Mouse (Mus musculus) hematopoietic stem cell, adult 5-6 weeks (primary cell): ENCODE data around the gene Col7a1. TPM values are rescaled to one million over a fixed set of nuclear protein-coding genes. Genes with fewer than 3 reads are reported as not detected.

Experiments
- ATAC-seq, 2 experiments: fragments of 125-278 bp in 1 of 2; replicated peaks in 1 of 2; 2 replicates each; pipeline ENCODE4 v1.8.0; 2016 to 2017; ENCODE audit warnings: inconsistent platforms in 2 of 2, mild to moderate bottlenecking in 2 of 2, moderate number of reproducible peaks in 2 of 2, low read depth in 1 of 2, moderate TSS enrichment in 1 of 2; ENCODE audit not compliant: low FRiP score in 2 of 2, poor library complexity in 2 of 2, severe bottlenecking in 2 of 2, insufficient read depth in 1 of 2, low TSS enrichment in 1 of 2
- total RNA-seq: library from RNA; stranded (forward); fragments of 172-1452, 232-1000 nt; gene quantifications from 2 replicates; pipeline ENCODE4 v1.2.3, GENCODE M21; 2017

Gene Col7a1
- total RNA-seq, 1 experiment from 2014 or later = not detected

GRCm38 (mm10) chr9:109007025-109007780 is 53.8 kb downstream of the Col7a1 start:
- ATAC-seq = no peak

- no peak for ATAC-seq
These were observed 54.7 kb downstream of the Col7a1 start for GRCm38 (mm10) chr9:109008081-109008480.

GRCm38 (mm10) chr9:109008994-109009635 is 55.7 kb downstream of the Col7a1 start:
- no peak for ATAC-seq

GRCm38 (mm10) chr9:109009636-109010315 is 56.4 kb downstream of the Col7a1 start:
- peak; percentile 99 for ATAC-seq

- 0 out of 4 replicates have a peak, but pooled peaks have one; percentile 17 to 18 for ATAC-seq
These were observed 56.9 kb downstream of the Col7a1 start for GRCm38 (mm10) chr9:109010316-109010690.

- no peak for ATAC-seq
These were observed 62.0 kb downstream of the Col7a1 start for GRCm38 (mm10) chr9:109015397-109015796.

- ATAC-seq = peak in 1 of 2 experiments; percentile 38; a peak in 1 of 4 replicates
These were observed 63.7 kb downstream of the Col7a1 start for GRCm38 (mm10) chr9:109016973-109017604.

GRCm38 (mm10) chr9:109021428-109021827 is 68.0 kb downstream of the Col7a1 start:
- ATAC-seq = peak; percentile 47 to 50; a peak in 3 of 4 replicates

- peak; percentile 77 to 80; a peak in 3 of 4 replicates for ATAC-seq
These were observed 69.7 kb downstream of the Col7a1 start for GRCm38 (mm10) chr9:109022866-109023685.

- ATAC-seq = no peak
These were observed 74.1 kb downstream of the Col7a1 start for GRCm38 (mm10) chr9:109027521-109027920.

- no peak for ATAC-seq
These were observed 75.0 kb downstream of the Col7a1 start for GRCm38 (mm10) chr9:109028421-109028820.

- no peak for ATAC-seq
These were observed 75.5 kb downstream of the Col7a1 start for GRCm38 (mm10) chr9:109028919-109029318.

- no peak for ATAC-seq
These were observed 76.9 kb downstream of the Col7a1 start for GRCm38 (mm10) chr9:109030312-109030711.

- ATAC-seq = no peak
These were observed 77.6 kb downstream of the Col7a1 start for GRCm38 (mm10) chr9:109031001-109031400.

GRCm38 (mm10) chr9:109031686-109032085 is 78.3 kb downstream of the Col7a1 start:
- no peak for ATAC-seq

- peak in 1 of 2 experiments; percentile 58; a peak in 1 of 4 replicates for ATAC-seq
These were observed 79.0 kb downstream of the Col7a1 start for GRCm38 (mm10) chr9:109032435-109032834.
